Mouse (Mus musculus) bone marrow macrophage, adult 2 months (primary cell): ENCODE measurements at regions not wholly inside any gene's neighbourhood (a gene's known extent, or its start where the extent isn't known, plus 50 kb on each side); places are given as distances from the start of the nearest gene placed in this dataset.

Experiments used
- H3K27ac ChIP-seq: 2 replicates; pipeline ENCODE4 v1.5.1; 2012; ENCODE audit warnings: low read depth, low read length; ENCODE audit not compliant: insufficient read depth
- H3K4me1 ChIP-seq: 2 replicates; pipeline ENCODE4 v1.6.1; 2012; ENCODE audit warnings: low read length; ENCODE audit not compliant: control insufficient read depth, insufficient read depth
- H3K4me3 ChIP-seq: 2 replicates; pipeline ENCODE4 v1.5.1; 2012; ENCODE audit warnings: mild to moderate bottlenecking, low read length, moderate library complexity; ENCODE audit not compliant: insufficient read depth
- CTCF ChIP-seq: IDR thresholded peaks from 2 replicates; pipeline ENCODE4 v1.5.1; 2012; ENCODE audit warnings: low read depth, mild to moderate bottlenecking, low read length, moderate library complexity
- POLR2A ChIP-seq: IDR thresholded peaks from 2 replicates; pipeline ENCODE4 v1.6.1; 2012; ENCODE audit warnings: mild to moderate bottlenecking, low read depth, low read length, borderline replicate concordance

GRCm38 (mm10) chr15:61009509-61009908 lies 86.7 kb upstream of the A1bg start:
- H3K27ac ChIP-seq: no peak overlapping the region
- H3K4me3 ChIP-seq: no peak overlapping the region
- TF ChIP-seq CTCF: no peak
- TF ChIP-seq POLR2A: no peak
- no peaks in the 10 kb centered on the region for H3K4me1 ChIP-seq

- Histone ChIP-seq H3K4me1 (no peaks in the 10 kb centered on the region), H3K27ac (no peak overlapping the region), H3K4me3 (no peak overlapping the region)
- TF ChIP-seq CTCF (no peak), POLR2A (no peak)
Observed at GRCm38 (mm10) chr15:61007461-61008059, 84.7 kb upstream of the A1bg start.

GRCm38 (mm10) chr15:61006608-61007007 lies 83.8 kb upstream of the A1bg start:
- Histone ChIP-seq H3K4me3 (no peak overlapping the region), H3K4me1 (no peaks in the 10 kb centered on the region)
- TF ChIP-seq POLR2A (no peak), CTCF (no peak)

GRCm38 (mm10) chr15:60993971-60994690 lies 71.3 kb upstream of the A1bg start:
- Histone ChIP-seq H3K4me3 (no peak overlapping the region), H3K27ac (no peak overlapping the region), H3K4me1 (no peaks in the 10 kb centered on the region)
- TF ChIP-seq CTCF (no peak), POLR2A (no peak)

More at GRCm38 (mm10) chr15:61006608-61007007, 83.8 kb upstream of the A1bg start:
- H3K27ac ChIP-seq: no peak overlapping the region

GRCm38 (mm10) chr15:60993394-60993793 lies 70.6 kb upstream of the A1bg start:
- TF ChIP-seq CTCF (no peak), POLR2A (no peak)
- no peak overlapping the region for H3K4me3 ChIP-seq

GRCm38 (mm10) chr15:60982576-60982975 lies 59.8 kb upstream of the A1bg start:
- H3K4me1 ChIP-seq: no peaks in the 10 kb centered on the region
- no peak overlapping the region for H3K27ac ChIP-seq
- H3K4me3 ChIP-seq: no peak overlapping the region
- TF ChIP-seq CTCF (no peak), POLR2A (no peak)

More at GRCm38 (mm10) chr15:60993394-60993793, 70.6 kb upstream of the A1bg start:
- Histone ChIP-seq H3K27ac (no peak overlapping the region), H3K4me1 (no peaks in the 10 kb centered on the region)
